Mouse (Mus musculus) activated CD4-positive, CD25-positive, alpha-beta regulatory T cell, adult 9 weeks (primary cell): ENCODE results near the gene Slc9a3r1. TPM values are rescaled to one million over a fixed set of nuclear protein-coding genes. Genes with fewer than 3 reads are reported as not detected.

Experiments
- polyA plus RNA-seq: library from polyadenylated mRNA; unstranded; fragments of 100-300 nt; shearing (Covaris generic); gene quantifications from one replicate; pipeline ENCODE4 v1.2.1, GENCODE M21; 2017

Slc9a3r1 gene
- 578 TPM for polyA plus RNA-seq

GRCm38 (mm10) chr11:115162832-115163480, at the start of gene Slc9a3r1:
Slc9a3r1 (plus strand) TSS chr11:115163341.

GRCm38 (mm10) chr11:115133800-115134199, 29.3 kb upstream of the Slc9a3r1 start, which contains the start of gene Cd300lf:
Cd300lf (minus strand) TSS chr11:115133992.

GRCm38 (mm10) chr11:115187224-115187639, 24.1 kb downstream of the Slc9a3r1 start, which contains the start of gene Tmem104:
Tmem104 (plus strand) TSS chr11:115187487.

DNA sequence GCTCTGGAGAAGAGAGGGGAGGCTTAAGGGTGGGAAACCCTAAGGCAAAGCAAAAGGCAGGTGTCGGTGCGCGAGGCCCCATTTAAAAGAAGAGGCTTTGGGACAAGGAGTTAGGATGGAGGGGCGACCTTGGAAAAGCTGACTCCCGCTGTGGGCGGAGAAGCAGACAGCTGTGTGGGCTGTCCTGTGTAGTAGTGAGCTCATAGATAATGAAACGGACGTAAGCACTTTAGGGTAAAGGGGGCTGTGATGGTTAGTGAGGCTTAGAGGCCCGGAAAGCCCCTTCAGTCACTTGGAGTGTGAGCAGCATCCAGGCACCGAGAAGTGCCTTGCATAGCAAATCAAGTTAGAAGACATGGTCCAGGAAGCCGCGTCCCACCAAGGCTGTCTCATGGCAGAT, 24.6 kb downstream of the Slc9a3r1 start, which contains the start of gene Nat9:
Gene Nat9 (minus strand): TSS at position 167 of the 400 bp plus-strand sequence.

Other genes with a start within 250 kb of the Slc9a3r1 start
- gene Cd300lb, start 229.0 kb upstream of the Slc9a3r1 start, polyA plus RNA-seq: 0.13 TPM
- 0.42 TPM for gene Cd300c, start 194.2 kb upstream of the Slc9a3r1 start, polyA plus RNA-seq
- not detected for gene Cd300ld, start 173.4 kb upstream of the Slc9a3r1 start, polyA plus RNA-seq
- 1.6 TPM for gene Cd300c2, start 161.5 kb upstream of the Slc9a3r1 start, polyA plus RNA-seq
- not detected for gene Cd300ld2, start 147.1 kb upstream of the Slc9a3r1 start, polyA plus RNA-seq
- gene Cd300ld4, start 136.3 kb upstream of the Slc9a3r1 start, polyA plus RNA-seq: not detected
- gene Cd300ld5, start 125.6 kb upstream of the Slc9a3r1 start, polyA plus RNA-seq: not detected
- gene Cd300ld3, start 114.9 kb upstream of the Slc9a3r1 start, polyA plus RNA-seq: not detected
- gene Cd300e, start 101.2 kb upstream of the Slc9a3r1 start, polyA plus RNA-seq: 0.51 TPM
- gene Rab37, start 71.9 kb upstream of the Slc9a3r1 start, polyA plus RNA-seq: 198 TPM
- gene Cd300lf, start 29.3 kb upstream of the Slc9a3r1 start, polyA plus RNA-seq: 0.75 TPM
- 18.5 TPM for gene Tmem104, start 24.1 kb downstream of the Slc9a3r1 start, polyA plus RNA-seq
- gene Nat9, start 24.5 kb downstream of the Slc9a3r1 start, polyA plus RNA-seq: 17.9 TPM
- gene Grin2c, start 103.9 kb downstream of the Slc9a3r1 start, polyA plus RNA-seq: not detected
- gene Fdxr, start 113.7 kb downstream of the Slc9a3r1 start, polyA plus RNA-seq: 37.9 TPM
- gene Fads6, start 134.3 kb downstream of the Slc9a3r1 start, polyA plus RNA-seq: 1.2 TPM
- not detected for gene Otop2, start 143.8 kb downstream of the Slc9a3r1 start, polyA plus RNA-seq
- gene Ush1g, start 158.7 kb downstream of the Slc9a3r1 start, polyA plus RNA-seq: not detected
- gene Otop3, start 171.4 kb downstream of the Slc9a3r1 start, polyA plus RNA-seq: not detected
- gene Hid1, start 204.4 kb downstream of the Slc9a3r1 start, polyA plus RNA-seq: 3.7 TPM
- not detected for gene Cdr2l, start 218.6 kb downstream of the Slc9a3r1 start, polyA plus RNA-seq
- 163 TPM for gene Mrpl58, start 240.4 kb downstream of the Slc9a3r1 start, polyA plus RNA-seq